Mouse (Mus musculus) heart, adult 2 months (tissue): ENCODE measurements at regions not wholly inside any gene's neighbourhood (a gene's known extent, or its start where the extent isn't known, plus 50 kb on each side); places are given as distances from the start of the nearest gene placed in this dataset.

Experiments
- CTCF ChIP-seq: fragments of 200-600 bp; IDR thresholded peaks from 2 replicates; pipeline ENCODE4 v1.8.1; 2022; ENCODE audit warnings: antibody characterized with exemption, mild to moderate bottlenecking, moderate library complexity
- EP300 ChIP-seq: fragments of 200-500 bp; IDR thresholded peaks from 2 replicates; pipeline ENCODE4 v1.6.1; 2011; ENCODE audit warnings: low read depth, low read length, control low read depth; ENCODE audit not compliant: insufficient read depth

GRCm38 (mm10) chr8:30444274-30444673, 2984.2 kb upstream of the 5930422O12Rik start:
- no peak for TF ChIP-seq EP300
- no peak for TF ChIP-seq CTCF
